Mouse (Mus musculus): ENCODE measurements around the gene Dab2ip. TPM values are rescaled to one million over a fixed set of nuclear protein-coding genes. Genes with fewer than 3 reads are reported as not detected.

Gene Dab2ip
- total and polyA plus RNA-seq, 2 experiments from 2014 or later: 23.9 to 57.7 TPM

DNA sequence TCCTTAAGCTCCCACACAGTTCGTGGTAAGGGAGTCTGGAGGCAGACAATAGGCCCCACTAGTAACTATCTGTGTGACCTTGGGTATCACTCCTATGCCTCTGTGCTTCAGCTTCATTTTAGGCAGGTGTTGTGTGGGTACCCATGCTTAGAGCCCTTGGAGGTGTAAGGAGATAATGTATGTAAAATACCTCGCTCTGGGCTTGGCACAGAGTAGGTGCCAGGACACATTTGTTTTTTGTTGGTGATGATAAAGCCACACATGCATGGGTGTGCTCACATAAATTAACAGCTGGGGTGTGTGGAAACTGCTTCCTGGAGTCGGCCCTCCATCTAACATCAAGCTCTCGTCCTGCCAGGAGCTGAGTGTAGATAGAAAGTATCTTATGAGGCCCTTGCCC lies 130.1 kb downstream of the Dab2ip start:
- ATAC-seq (ENCODE audit: insufficient read depth, low read depth): no peak
- TF ChIP-seq CTCF (IDR thresholded peaks at IDR 0.05; ENCODE audit: low read depth) (no peak), EP300 (IDR thresholded peaks at IDR 0.05; ENCODE audit: low read depth) (no peak)
- H3K9ac ChIP-seq (replicated peaks; ENCODE audit: low read depth, low read length): no peak overlapping the region

DNA sequence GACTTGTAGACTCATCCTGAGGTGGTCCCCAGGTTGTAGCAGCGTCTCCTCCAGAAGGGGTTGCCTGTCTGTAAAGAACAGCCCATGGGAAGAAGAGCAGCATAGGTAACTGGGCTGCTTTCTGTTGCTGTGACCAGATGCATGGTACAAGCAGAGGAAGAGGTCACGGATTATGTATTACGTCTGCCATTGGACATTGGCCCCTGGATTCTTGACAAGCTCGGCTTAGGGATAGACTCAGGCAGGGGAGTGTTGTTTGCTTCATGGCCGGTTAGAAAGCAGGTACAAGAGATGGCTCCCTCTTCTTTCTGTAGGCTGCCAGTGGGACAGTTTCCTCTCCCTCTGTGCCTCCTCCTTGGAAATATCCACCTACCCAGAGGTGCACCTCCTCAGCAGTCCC lies 130.5 kb downstream of the Dab2ip start:
- 88% methylated on average over 5 of the region's 5 CpGs for WGBS
- ATAC-seq (ENCODE audit: insufficient read depth, low read depth) (no peak), DNase-seq (ENCODE audit: low spot score) (no peak)
- no peaks in the 10 kb centered on the region for H3K27me3 ChIP-seq (ENCODE audit: control insufficient read depth, insufficient read depth, low read length)
- H3K4me1 ChIP-seq (ENCODE audit: control insufficient read depth, insufficient read depth): peaks cover 86% of the 10 kb centered on the region
- H3K9me3 ChIP-seq (replicated peaks; ENCODE audit: control insufficient read depth, low read length): no peaks in the 10 kb centered on the region
- no peak overlapping the region for H3K27ac ChIP-seq (ENCODE audit: low read depth)
- no peak overlapping the region for H3K4me3 ChIP-seq (ENCODE audit: low read depth, low read length)
- no peak overlapping the region for H3K4me2 ChIP-seq (ENCODE audit: low read depth, low read length)
- H3K36me3 ChIP-seq (replicated peaks; ENCODE audit: control insufficient read depth, insufficient read depth, low read length): no peaks in the 10 kb centered on the region
- H3K9ac ChIP-seq (replicated peaks; ENCODE audit: low read depth, low read length): no peak overlapping the region
- TF ChIP-seq EP300 (IDR thresholded peaks at IDR 0.05; ENCODE audit: low read depth) (no peak), CTCF (IDR thresholded peaks at IDR 0.05; ENCODE audit: low read depth) (no peak)

More for the DNA sequence above, 130.1 kb downstream of the Dab2ip start:
- no peaks in the 10 kb centered on the region for H3K9me3 ChIP-seq (replicated peaks; ENCODE audit: control insufficient read depth, low read length)
- H3K4me2 ChIP-seq (ENCODE audit: low read depth, low read length): no peak overlapping the region
- H3K27me3 ChIP-seq (ENCODE audit: control insufficient read depth, insufficient read depth, low read length): no peaks in the 10 kb centered on the region
- DNase-seq (ENCODE audit: low spot score): no peak
- H3K4me3 ChIP-seq (ENCODE audit: low read depth, low read length): no peak overlapping the region
- peaks cover 87% of the 10 kb centered on the region for H3K4me1 ChIP-seq (ENCODE audit: control insufficient read depth, insufficient read depth)
- peak overlapping the region; percentile 28 for H3K27ac ChIP-seq (ENCODE audit: low read depth)
- H3K36me3 ChIP-seq (replicated peaks; ENCODE audit: control insufficient read depth, insufficient read depth, low read length): no peaks in the 10 kb centered on the region
- 26% methylated on average over 4 of the region's 4 CpGs for WGBS

DNA sequence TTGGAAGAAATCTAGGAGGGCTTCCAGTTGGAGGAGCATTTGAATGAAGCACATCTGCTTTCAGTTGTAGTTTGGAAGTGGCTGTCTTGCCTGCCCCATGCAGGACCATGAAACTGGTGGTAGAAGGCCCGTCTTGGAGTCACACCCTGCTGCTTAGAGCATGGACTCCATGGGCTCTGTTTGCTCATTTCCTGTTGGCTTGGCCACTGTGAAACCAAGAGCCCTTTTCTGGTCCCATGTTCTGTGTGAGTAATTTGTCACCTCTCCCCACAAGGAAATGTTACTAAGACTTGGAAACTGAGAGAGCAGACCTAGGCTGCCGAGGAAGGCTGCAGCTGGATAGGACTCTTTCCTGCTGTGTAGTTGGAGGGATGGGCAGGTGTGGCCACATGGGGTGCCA lies 131.8 kb downstream of the Dab2ip start:
- no peak overlapping the region for H3K9ac ChIP-seq (replicated peaks; ENCODE audit: low read depth, low read length)
- ATAC-seq (ENCODE audit: insufficient read depth, low read depth): no peak
- no peaks in the 10 kb centered on the region for H3K27me3 ChIP-seq (ENCODE audit: control insufficient read depth, insufficient read depth, low read length)

DNA sequence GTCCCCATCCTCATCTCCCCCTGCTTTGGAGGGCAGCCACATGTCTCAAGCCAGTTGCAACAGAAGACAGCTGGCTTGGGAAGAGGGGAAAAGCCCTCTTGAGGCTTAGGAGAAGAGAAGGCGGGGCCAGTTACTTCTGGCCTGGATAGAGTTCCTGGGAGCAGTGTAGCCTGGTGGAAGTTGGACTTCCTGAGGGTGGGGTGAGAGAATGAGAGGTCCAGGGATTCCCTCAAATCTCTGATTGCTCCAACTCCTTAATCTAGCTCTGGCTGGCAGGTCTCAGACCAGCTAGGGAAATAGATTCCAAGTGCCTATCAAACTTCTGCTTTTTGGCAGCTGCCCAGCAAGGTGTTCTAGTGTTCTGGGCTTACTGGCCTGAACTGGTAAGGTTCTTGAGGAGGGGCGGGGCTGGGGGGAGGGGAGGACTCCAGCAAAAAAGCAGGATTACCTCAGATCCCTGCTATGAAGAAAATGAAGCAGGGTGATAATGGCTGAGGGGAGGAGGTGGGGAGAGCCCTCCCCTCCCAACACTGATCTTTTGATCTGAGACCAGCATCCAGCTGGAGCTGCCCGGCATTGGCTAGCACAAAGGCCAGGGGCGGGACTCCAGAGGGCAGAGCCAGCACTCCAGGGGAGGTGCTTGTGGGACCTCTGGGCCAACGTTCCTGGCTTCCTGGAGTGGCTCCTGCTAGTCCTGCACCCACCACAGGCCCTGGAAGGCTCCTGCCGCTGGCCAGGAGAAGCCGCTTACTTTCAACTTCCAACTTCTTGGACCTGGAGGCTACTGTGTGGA lies 133.4 kb downstream of the Dab2ip start:
- DNase-seq (ENCODE audit: low spot score): peak; percentile 70
- no peaks in the 10 kb centered on the region for H3K36me3 ChIP-seq (replicated peaks; ENCODE audit: control insufficient read depth, insufficient read depth, low read length)
- peak overlapping the region; percentile 40 for H3K9ac ChIP-seq (replicated peaks; ENCODE audit: low read depth, low read length)
- peak overlapping the region; percentile 29 for H3K4me3 ChIP-seq (ENCODE audit: low read depth, low read length)
- WGBS: 7% methylated on average over 7 of the region's 7 CpGs
- peak overlapping the region; percentile 71 for H3K27ac ChIP-seq (ENCODE audit: low read depth)
- peak; percentile 87 for ATAC-seq (ENCODE audit: insufficient read depth, low read depth)
- H3K27me3 ChIP-seq (ENCODE audit: control insufficient read depth, insufficient read depth, low read length): no peaks in the 10 kb centered on the region
- no peaks in the 10 kb centered on the region for H3K9me3 ChIP-seq (replicated peaks; ENCODE audit: control insufficient read depth, low read length)
- TF ChIP-seq EP300 (IDR thresholded peaks at IDR 0.05; ENCODE audit: low read depth) (no peak), CTCF (IDR thresholded peaks at IDR 0.05; ENCODE audit: low read depth) (no peak)
- H3K4me2 ChIP-seq (ENCODE audit: low read depth, low read length): peak overlapping the region; percentile 56
- peaks cover 86% of the 10 kb centered on the region for H3K4me1 ChIP-seq (ENCODE audit: control insufficient read depth, insufficient read depth)

More for the DNA sequence above, 131.8 kb downstream of the Dab2ip start:
- Histone ChIP-seq H3K36me3 (replicated peaks; ENCODE audit: control insufficient read depth, insufficient read depth, low read length) (no peaks in the 10 kb centered on the region), H3K9me3 (replicated peaks; ENCODE audit: control insufficient read depth, low read length) (no peaks in the 10 kb centered on the region), H3K4me1 (ENCODE audit: control insufficient read depth, insufficient read depth) (peaks cover 86% of the 10 kb centered on the region), H3K4me3 (ENCODE audit: low read depth, low read length) (no peak overlapping the region), H3K27ac (ENCODE audit: low read depth) (peak overlapping the region; percentile 71), H3K4me2 (ENCODE audit: low read depth, low read length) (no peak overlapping the region)
- 64% methylated on average over 2 of the region's 2 CpGs for whole genome bisulfite sequencing
- no peak for DNase-seq (ENCODE audit: low spot score)
- TF ChIP-seq CTCF (IDR thresholded peaks at IDR 0.05; ENCODE audit: low read depth) (no peak; the same call in 1 of the 2 replicates), EP300 (IDR thresholded peaks at IDR 0.05; ENCODE audit: low read depth) (no peak)

DNA sequence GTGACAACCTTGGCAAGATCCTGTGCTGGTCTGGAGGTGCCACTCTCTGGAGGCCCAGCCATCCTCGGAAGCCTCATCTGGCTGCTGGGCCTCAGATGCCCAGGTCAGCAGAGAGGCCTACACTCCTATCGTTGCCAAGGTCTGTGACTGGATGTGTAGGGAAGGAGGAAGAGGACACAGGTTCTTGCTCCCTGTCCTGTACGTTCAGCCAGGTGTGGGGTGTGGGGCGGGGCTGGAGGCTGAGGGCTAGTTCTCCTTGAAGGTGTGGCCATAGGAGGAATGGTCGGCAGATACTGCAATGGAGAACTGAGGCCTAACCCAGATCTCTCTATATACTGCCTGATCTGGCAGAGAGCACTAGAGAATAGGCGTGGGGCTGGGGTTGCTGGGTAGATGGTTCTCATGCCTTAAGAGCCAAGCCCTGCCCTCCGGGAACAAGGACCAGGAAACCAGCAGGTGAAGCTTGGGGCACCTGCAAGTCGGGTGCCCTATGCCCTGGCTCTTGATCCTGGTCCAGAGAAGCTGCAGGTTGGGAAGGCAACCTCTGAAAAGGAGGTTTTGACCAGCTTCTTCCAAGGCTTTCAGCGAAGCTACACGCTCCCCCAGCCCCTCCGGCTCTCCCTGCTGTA lies 134.3 kb downstream of the Dab2ip start:
- TF ChIP-seq CTCF (IDR thresholded peaks at IDR 0.05; ENCODE audit: low read depth): no peak
- TF ChIP-seq EP300 (IDR thresholded peaks at IDR 0.05; ENCODE audit: low read depth): no peak
- peak overlapping the region; percentile 29 for H3K4me3 ChIP-seq (ENCODE audit: low read depth, low read length)
- no peak for DNase-seq (ENCODE audit: low spot score)
- H3K4me1 ChIP-seq (ENCODE audit: control insufficient read depth, insufficient read depth): peaks cover 92% of the 10 kb centered on the region
- ATAC-seq (ENCODE audit: insufficient read depth, low read depth): no peak
- H3K27me3 ChIP-seq (ENCODE audit: control insufficient read depth, insufficient read depth, low read length): no peaks in the 10 kb centered on the region
- H3K36me3 ChIP-seq (replicated peaks; ENCODE audit: control insufficient read depth, insufficient read depth, low read length): no peaks in the 10 kb centered on the region
- H3K9ac ChIP-seq (replicated peaks; ENCODE audit: low read depth, low read length): peak overlapping the region; percentile 40
- H3K9me3 ChIP-seq (replicated peaks; ENCODE audit: control insufficient read depth, low read length): no peaks in the 10 kb centered on the region
- 55% methylated on average over 11 of the region's 11 CpGs for WGBS
- H3K27ac ChIP-seq (ENCODE audit: low read depth): peak overlapping the region; percentile 71
- peak overlapping the region; percentile 56 for H3K4me2 ChIP-seq (ENCODE audit: low read depth, low read length)
